Mouse (Mus musculus) ES-E14 (cell line): ENCODE data around the gene Pnpla7.

ENCODE experiments used
- CHD2 ChIP-seq: IDR thresholded peaks from 2 replicates; pipeline ENCODE4 v1.6.1; 2014; ENCODE audit warnings: mild to moderate bottlenecking, low read depth, low read length, inconsistent platforms
- MAFK ChIP-seq: IDR thresholded peaks from 2 replicates; pipeline ENCODE4 v1.6.1; 2014; ENCODE audit warnings: mild to moderate bottlenecking, low read depth, low read length, inconsistent platforms; ENCODE audit not compliant: insufficient read depth
- ZC3H11A ChIP-seq: IDR thresholded peaks from 2 replicates; pipeline ENCODE4 v1.6.1; 2012; ENCODE audit warnings: low read depth, mild to moderate bottlenecking, inconsistent platforms, low read length, borderline replicate concordance
- ZNF384 ChIP-seq: IDR thresholded peaks from 2 replicates; pipeline ENCODE4 v1.6.1; 2012; ENCODE audit warnings: low read depth, low read length, inconsistent platforms

DNA sequence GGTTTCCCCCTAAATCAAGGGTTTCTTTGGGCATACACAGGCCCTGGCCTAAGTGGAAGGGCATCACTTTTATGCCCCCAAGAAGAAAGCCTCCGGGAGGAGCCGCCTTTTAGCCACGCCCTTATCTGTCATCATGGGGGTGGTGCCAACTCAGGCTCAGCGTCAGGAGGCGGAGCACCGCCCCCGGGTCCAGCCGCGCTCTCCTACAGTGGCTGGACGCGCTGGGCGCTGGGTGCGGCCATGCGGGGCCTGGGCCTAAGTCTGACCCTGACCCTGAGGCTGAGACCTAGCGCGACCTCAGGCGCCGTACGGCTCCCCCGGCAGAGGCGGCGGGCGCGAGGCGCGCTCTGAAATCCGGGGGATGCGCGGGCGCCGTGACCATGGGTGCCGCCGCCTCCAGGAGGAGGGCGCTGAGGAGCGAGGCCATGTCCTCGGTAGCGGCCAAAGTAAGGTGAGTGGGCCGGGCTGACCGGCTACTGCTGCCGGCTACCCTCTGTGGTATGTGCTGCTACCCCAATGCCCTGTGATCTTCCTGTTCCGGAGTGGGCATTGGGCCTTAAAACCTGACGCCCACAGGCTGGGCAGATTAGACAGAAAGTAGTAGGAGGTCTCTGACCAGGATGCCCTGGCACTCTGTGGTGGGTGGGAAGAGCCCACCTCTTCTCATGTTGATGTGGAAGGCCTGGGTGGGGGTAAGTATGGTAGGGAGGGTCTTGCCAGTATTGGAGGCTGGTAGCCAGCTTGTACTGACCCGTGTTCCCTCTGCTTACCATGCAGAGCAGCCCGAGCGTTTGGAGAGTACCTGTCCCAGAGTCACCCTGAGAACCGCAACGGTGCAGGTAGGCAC, 78.6 kb downstream of the Pnpla7 start, which contains the start of gene Nsmf:
- TF ChIP-seq ZC3H11A (no peak), MAFK (no peak), CHD2 (no peak), ZNF384 (no peak)
